Mouse (Mus musculus) cerebellum, postnatal 10 days (tissue): Measurements from ENCODE around the gene Prelid3b.

Experiments
- DNase-seq, 2 experiments: peaks; one replicate each; pipeline ENCODE4 v3.0.0; 2021; ENCODE audit warnings: mixed read lengths in 2 of 2

The Prelid3b gene

GRCm38 (mm10) chr2:174472818-174473549 is at the start of gene Prelid3b:
TSS of gene Prelid3b (minus strand) at chr2:174473081.
- peak; percentile 100 for DNase-seq

- no peak for DNase-seq
These were observed 49.3 kb upstream of the Prelid3b start for GRCm38 (mm10) chr2:174522134-174522533.

GRCm38 (mm10) chr2:174517141-174518079 is 44.5 kb upstream of the Prelid3b start:
- no peak for DNase-seq

- no peak for DNase-seq
These were observed 42.0 kb upstream of the Prelid3b start for GRCm38 (mm10) chr2:174514887-174515286.

GRCm38 (mm10) chr2:174513827-174514226 is 40.9 kb upstream of the Prelid3b start:
- no peak for DNase-seq

- DNase-seq, result no peak
These were observed 36.9 kb upstream of the Prelid3b start for GRCm38 (mm10) chr2:174509825-174510224.

- DNase-seq, result no peak
These were observed 35.1 kb upstream of the Prelid3b start for GRCm38 (mm10) chr2:174507998-174508397.

- DNase-seq, result no peak
These were observed 30.1 kb upstream of the Prelid3b start for GRCm38 (mm10) chr2:174502831-174503460.

DNA sequence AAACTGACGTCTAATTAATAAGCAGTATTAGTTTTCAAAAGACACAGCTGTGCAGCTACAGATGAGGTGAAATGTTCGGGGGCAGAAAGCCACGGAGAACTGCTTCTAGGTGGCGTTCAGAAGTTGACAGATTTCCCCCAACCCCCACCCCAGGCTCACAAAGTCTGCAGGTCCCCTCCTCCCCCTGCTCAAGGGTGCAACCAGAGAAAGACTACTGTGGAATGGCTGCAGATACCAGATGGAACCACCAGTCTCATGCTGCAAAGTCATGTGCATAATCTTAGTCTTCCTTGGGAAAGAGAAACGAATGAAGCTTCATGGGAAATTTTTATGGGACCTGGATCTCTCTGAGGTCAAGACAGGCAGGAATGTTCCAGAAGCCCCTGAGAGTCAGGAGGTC is 29.4 kb upstream of the Prelid3b start:
- DNase-seq, result no peak

GRCm38 (mm10) chr2:174501517-174501916 is 28.6 kb upstream of the Prelid3b start:
- no peak for DNase-seq

- peak in 1 of 2 experiments; percentile 2 for DNase-seq
These were observed 28.1 kb upstream of the Prelid3b start for GRCm38 (mm10) chr2:174500814-174501503.

- DNase-seq, result no peak
These were observed 20.0 kb upstream of the Prelid3b start for GRCm38 (mm10) chr2:174492858-174493257.

- DNase-seq, result no peak
These were observed 14.1 kb upstream of the Prelid3b start for GRCm38 (mm10) chr2:174487005-174487404.

DNA sequence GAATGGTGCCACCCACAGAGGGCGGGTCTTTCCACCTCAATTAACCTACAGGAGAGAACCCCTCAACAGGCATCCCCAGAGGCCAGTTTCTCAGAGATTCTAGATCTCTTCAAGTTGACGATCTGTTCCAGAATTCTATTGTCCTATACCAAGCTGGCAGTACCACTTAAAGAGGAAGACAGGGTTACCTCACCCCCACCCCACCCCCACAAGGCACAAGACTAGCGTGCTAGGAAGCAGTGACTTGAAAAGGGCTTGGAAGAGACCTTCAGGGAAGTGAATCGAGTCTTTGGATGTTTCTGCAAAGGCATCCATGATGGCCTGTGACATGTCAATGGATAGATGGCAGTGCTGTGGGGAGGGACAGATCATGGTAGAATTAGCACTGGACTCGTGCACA is 5.9 kb upstream of the Prelid3b start:
- DNase-seq, result no peak

- no peak for DNase-seq
These were observed 4.8 kb upstream of the Prelid3b start for GRCm38 (mm10) chr2:174477543-174478319.

- DNase-seq, result no peak
These were observed 658 bp upstream of the Prelid3b start for GRCm38 (mm10) chr2:174473550-174473927.

- DNase-seq, result no peak
These were observed 474 bp downstream of the Prelid3b start for GRCm38 (mm10) chr2:174472407-174472806.

DNA sequence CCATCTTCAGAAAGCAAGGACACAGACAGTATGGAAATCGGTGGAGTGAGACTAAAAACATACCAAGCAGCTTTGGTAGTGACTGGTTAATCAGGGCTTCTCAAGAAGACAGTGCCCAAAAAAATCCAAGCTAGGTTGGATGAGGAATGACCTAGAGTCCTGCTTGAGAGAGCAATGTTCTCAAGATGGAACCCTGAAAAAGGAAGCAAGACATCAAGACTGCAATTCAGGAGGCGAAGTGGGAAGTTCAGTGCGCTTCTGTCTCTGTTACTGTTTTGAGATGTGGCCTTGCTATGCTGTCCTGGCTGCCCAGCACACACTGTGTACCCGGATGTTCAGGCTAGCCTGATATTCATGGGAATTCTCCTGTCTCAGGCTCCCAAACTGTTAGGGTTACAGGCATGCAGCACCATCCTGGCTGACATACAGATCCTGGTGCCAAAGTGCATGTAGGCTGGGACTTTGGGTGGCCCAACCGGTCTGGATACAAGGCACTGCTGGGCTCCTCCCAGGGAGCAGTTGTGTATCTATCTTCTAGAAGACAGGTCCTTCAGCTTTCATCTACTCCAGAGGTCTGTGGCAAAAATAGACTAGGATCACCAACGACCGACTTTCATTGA is 2.0 kb downstream of the Prelid3b start:
- no peak for DNase-seq

GRCm38 (mm10) chr2:174470333-174470732 is 2.5 kb downstream of the Prelid3b start:
- DNase-seq, result no peak

DNA sequence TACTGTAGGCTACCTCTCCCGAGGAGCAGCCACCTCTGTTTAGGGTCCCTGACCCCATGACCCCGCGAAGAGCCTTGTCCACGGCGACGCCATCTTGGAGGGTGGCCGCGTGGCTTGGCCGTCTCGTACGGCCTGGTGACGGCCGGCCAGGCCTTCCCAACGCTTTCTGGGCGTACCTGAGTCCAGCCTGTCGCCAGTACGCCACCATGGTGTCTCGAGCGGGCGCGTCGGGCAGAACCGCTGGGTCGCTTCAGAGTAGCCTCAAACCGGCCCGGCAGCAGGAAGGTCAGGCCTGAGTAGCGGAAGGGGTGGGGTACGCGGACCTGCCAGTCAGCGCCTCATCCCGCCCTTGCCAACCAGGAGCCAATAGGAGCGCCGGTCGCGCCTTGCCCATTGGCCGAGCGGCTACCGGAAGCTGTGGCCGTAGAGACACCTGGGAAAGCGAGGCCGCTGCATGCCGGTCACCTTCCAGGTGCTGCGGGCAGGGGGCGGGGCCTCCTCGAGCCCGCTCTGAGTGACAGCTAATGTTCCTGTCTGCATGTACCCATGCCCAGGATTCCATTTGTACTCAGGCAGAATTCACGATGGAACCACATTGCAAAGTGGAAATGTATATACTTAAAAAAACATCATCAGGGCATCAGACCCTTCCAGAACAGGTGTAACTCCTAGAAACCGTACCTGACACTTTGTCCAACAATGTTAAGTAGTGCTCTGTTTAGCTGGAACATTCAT is 8.9 kb downstream of the Prelid3b start, which contains the start of gene Atp5e:
Gene Atp5e (minus strand): TSS at position 317 of the 735 bp plus-strand sequence.
- DNase-seq, result peak; percentile 97 to 98

DNA sequence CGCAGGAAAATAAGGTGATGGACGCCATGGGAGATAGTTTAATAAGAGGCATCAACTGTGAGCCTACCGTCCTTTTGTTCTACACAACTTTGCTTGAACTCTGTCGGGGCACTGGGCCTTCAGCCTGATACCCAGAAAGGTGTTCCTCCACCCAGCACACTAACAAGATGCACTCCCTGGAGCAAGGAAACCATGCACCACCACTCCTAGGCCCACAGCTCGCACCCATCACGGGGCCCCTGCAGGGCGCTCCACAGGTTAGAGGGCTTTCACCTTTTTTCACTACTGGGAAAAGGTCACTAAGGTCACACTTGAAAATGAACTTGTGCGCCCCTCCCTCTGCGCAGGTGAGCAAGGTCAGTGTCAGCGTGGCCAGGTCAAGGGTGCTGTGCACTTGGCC is 9.5 kb downstream of the Prelid3b start:
- no peak for DNase-seq
